Mouse (Mus musculus): ENCODE data around the gene Arl8b. TPM values are rescaled to one million over a fixed set of nuclear protein-coding genes. Genes with fewer than 3 reads are reported as not detected.

Gene Arl8b
- polyA plus RNA-seq, 2 experiments, result 10.5 to 35.5 TPM

- Histone ChIP-seq H3K9ac (replicated peaks) (no peak overlapping the region), H3K4me3 (ENCODE audit: insufficient read depth in 1 of 2, low read depth in 2 of 2, low read length in 2 of 2) (no peak overlapping the region), H3K4me2 (ENCODE audit: low read depth) (no peak overlapping the region), H3K36me3 (replicated peaks; ENCODE audit: control insufficient read depth, insufficient read depth, low read depth) (no peaks in the 10 kb centered on the region), H3K27ac (no peak overlapping the region), H3K27me3 (ENCODE audit: control insufficient read depth, insufficient read depth, low read length) (no peaks in the 10 kb centered on the region), H3K9me3 (ENCODE audit: control insufficient read depth, low read length) (no peaks in the 10 kb centered on the region), H3K4me1 (replicated peaks; ENCODE audit: control insufficient read depth in 2 of 2, insufficient read depth in 2 of 2, low read length in 1 of 2) (no peaks in the 10 kb centered on the region)
- 66% methylated on average over 5 of the region's 5 CpGs for WGBS (ENCODE audit: insufficient replicate concordance)
- no peak for DNase-seq (ENCODE audit: low read depth in 3 of 3, low spot score in 3 of 3)
- ATAC-seq (ENCODE audit: insufficient read depth), result no peak
- no peak for TF ChIP-seq CTCF (IDR thresholded peaks at IDR 0.05; ENCODE audit: low read depth)
- no peak for TF ChIP-seq EP300 (IDR thresholded peaks at IDR 0.05; ENCODE audit: low read depth)
Observed at GRCm38 (mm10) chr6:108743730-108744129, 39.2 kb upstream of the Arl8b start.

DNA sequence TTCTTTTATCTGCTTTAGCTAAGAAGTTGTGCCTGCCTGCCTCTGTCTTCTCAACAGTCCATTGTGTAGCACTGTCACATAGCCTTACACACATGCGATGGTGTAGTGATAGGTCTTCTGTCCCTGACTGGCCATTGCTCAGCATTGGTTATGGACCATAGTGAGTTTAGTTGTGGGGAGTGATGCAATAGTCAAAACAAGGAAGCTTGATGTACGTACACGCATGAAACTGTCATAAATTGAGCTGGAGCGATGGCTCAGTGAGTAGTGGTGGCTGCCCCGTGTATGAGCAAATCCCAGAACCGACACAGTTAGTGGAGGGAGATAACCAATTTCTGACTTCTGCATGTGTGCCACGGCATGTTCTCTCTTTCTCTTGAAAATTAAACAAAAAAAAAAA, 31.6 kb upstream of the Arl8b start:
- H3K27ac ChIP-seq, result no peak overlapping the region
- H3K36me3 ChIP-seq (replicated peaks; ENCODE audit: control insufficient read depth, insufficient read depth, low read depth), result no peaks in the 10 kb centered on the region
- no peak overlapping the region for H3K9ac ChIP-seq (replicated peaks)
- H3K4me1 ChIP-seq (replicated peaks; ENCODE audit: control insufficient read depth in 2 of 2, insufficient read depth in 2 of 2, low read length in 1 of 2), result no peaks in the 10 kb centered on the region
- ATAC-seq (ENCODE audit: insufficient read depth) (no peak), DNase-seq (ENCODE audit: low read depth in 3 of 3, low spot score in 3 of 3) (no peak)
- H3K27me3 ChIP-seq (ENCODE audit: control insufficient read depth, insufficient read depth, low read length), result no peaks in the 10 kb centered on the region
- no peak overlapping the region for H3K4me3 ChIP-seq (ENCODE audit: insufficient read depth in 1 of 2, low read depth in 2 of 2, low read length in 2 of 2)
- no peak overlapping the region for H3K4me2 ChIP-seq (ENCODE audit: low read depth)
- TF ChIP-seq EP300 (IDR thresholded peaks at IDR 0.05; ENCODE audit: low read depth), result no peak
- TF ChIP-seq CTCF (IDR thresholded peaks at IDR 0.05; ENCODE audit: low read depth), result no peak
- no peaks in the 10 kb centered on the region for H3K9me3 ChIP-seq (ENCODE audit: control insufficient read depth, low read length)
- 56% methylated on average over 7 of the region's 7 CpGs for WGBS (ENCODE audit: insufficient replicate concordance)

GRCm38 (mm10) chr6:108752395-108752794, 30.5 kb upstream of the Arl8b start:
- 36% methylated on average over 5 of the region's 5 CpGs for WGBS (ENCODE audit: insufficient replicate concordance)
- Histone ChIP-seq H3K4me1 (replicated peaks; ENCODE audit: control insufficient read depth in 2 of 2, insufficient read depth in 2 of 2, low read length in 1 of 2) (no peaks in the 10 kb centered on the region), H3K4me3 (ENCODE audit: insufficient read depth in 1 of 2, low read depth in 2 of 2, low read length in 2 of 2) (no peak overlapping the region), H3K27me3 (ENCODE audit: control insufficient read depth, insufficient read depth, low read length) (no peaks in the 10 kb centered on the region), H3K9me3 (ENCODE audit: control insufficient read depth, low read length) (no peaks in the 10 kb centered on the region), H3K27ac (no peak overlapping the region), H3K9ac (replicated peaks) (no peak overlapping the region), H3K36me3 (replicated peaks; ENCODE audit: control insufficient read depth, insufficient read depth, low read depth) (no peaks in the 10 kb centered on the region), H3K4me2 (ENCODE audit: low read depth) (no peak overlapping the region)
- TF ChIP-seq EP300 (IDR thresholded peaks at IDR 0.05; ENCODE audit: low read depth) (no peak), CTCF (IDR thresholded peaks at IDR 0.05; ENCODE audit: low read depth) (no peak)
- ATAC-seq (ENCODE audit: insufficient read depth) (no peak), DNase-seq (ENCODE audit: low read depth in 3 of 3, low spot score in 3 of 3) (no peak)

DNA sequence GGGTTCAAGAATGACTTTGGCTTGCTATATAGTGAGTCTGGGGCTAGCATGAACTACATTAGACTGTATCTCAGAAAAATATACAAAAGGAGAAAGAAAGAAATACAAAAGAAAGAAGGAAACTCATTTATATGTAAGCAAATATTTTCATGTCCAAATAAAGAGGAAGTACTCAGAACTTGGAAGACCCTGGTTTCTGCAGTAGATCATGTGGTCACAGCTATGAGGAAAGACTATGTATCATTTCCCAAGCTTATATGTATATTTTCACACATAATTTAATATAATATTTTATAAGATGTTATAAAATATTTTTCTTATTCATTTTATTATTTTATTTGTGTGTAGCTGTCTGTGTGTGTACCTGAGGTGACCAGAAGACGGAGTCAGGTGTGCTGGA, 29.4 kb upstream of the Arl8b start:
- WGBS (ENCODE audit: insufficient replicate concordance), result 59% methylated on average over 1 of the region's 1 CpGs

GRCm38 (mm10) chr6:108754376-108754775, 28.5 kb upstream of the Arl8b start:
- Histone ChIP-seq H3K4me2 (ENCODE audit: low read depth) (no peak overlapping the region), H3K27me3 (ENCODE audit: control insufficient read depth, insufficient read depth, low read length) (no peaks in the 10 kb centered on the region), H3K36me3 (replicated peaks; ENCODE audit: control insufficient read depth, insufficient read depth, low read depth) (no peaks in the 10 kb centered on the region), H3K4me3 (ENCODE audit: insufficient read depth in 1 of 2, low read depth in 2 of 2, low read length in 2 of 2) (no peak overlapping the region), H3K9me3 (ENCODE audit: control insufficient read depth, low read length) (no peaks in the 10 kb centered on the region), H3K4me1 (replicated peaks; ENCODE audit: control insufficient read depth in 2 of 2, insufficient read depth in 2 of 2, low read length in 1 of 2) (no peaks in the 10 kb centered on the region), H3K27ac (no peak overlapping the region), H3K9ac (replicated peaks) (no peak overlapping the region)
- DNase-seq (ENCODE audit: low read depth in 3 of 3, low spot score in 3 of 3) (no peak), ATAC-seq (ENCODE audit: insufficient read depth) (no peak)
- 65% methylated on average over 1 of the region's 1 CpGs for WGBS (ENCODE audit: insufficient replicate concordance)
- TF ChIP-seq CTCF (IDR thresholded peaks at IDR 0.05; ENCODE audit: low read depth) (no peak), EP300 (IDR thresholded peaks at IDR 0.05; ENCODE audit: low read depth) (no peak)

More for the DNA sequence above, 29.4 kb upstream of the Arl8b start:
- H3K4me3 ChIP-seq (ENCODE audit: insufficient read depth in 1 of 2, low read depth in 2 of 2, low read length in 2 of 2), result no peak overlapping the region
- DNase-seq (ENCODE audit: low read depth in 3 of 3, low spot score in 3 of 3), result no peak
- no peaks in the 10 kb centered on the region for H3K4me1 ChIP-seq (replicated peaks; ENCODE audit: control insufficient read depth in 2 of 2, insufficient read depth in 2 of 2, low read length in 1 of 2)
- no peak for ATAC-seq (ENCODE audit: insufficient read depth)
- H3K36me3 ChIP-seq (replicated peaks; ENCODE audit: control insufficient read depth, insufficient read depth, low read depth), result no peaks in the 10 kb centered on the region
- no peak overlapping the region for H3K4me2 ChIP-seq (ENCODE audit: low read depth)
- no peak overlapping the region for H3K27ac ChIP-seq
- no peaks in the 10 kb centered on the region for H3K27me3 ChIP-seq (ENCODE audit: control insufficient read depth, insufficient read depth, low read length)
- H3K9ac ChIP-seq (replicated peaks), result no peak overlapping the region
- TF ChIP-seq CTCF (IDR thresholded peaks at IDR 0.05; ENCODE audit: low read depth) (no peak), EP300 (IDR thresholded peaks at IDR 0.05; ENCODE audit: low read depth) (no peak)
- H3K9me3 ChIP-seq (ENCODE audit: control insufficient read depth, low read length), result no peaks in the 10 kb centered on the region
